Mouse (Mus musculus): ENCODE measurements at regions not wholly inside any gene's neighbourhood (a gene's known extent, or its start where the extent isn't known, plus 50 kb on each side); places are given as distances from the start of the nearest gene placed in this dataset.

DNA sequence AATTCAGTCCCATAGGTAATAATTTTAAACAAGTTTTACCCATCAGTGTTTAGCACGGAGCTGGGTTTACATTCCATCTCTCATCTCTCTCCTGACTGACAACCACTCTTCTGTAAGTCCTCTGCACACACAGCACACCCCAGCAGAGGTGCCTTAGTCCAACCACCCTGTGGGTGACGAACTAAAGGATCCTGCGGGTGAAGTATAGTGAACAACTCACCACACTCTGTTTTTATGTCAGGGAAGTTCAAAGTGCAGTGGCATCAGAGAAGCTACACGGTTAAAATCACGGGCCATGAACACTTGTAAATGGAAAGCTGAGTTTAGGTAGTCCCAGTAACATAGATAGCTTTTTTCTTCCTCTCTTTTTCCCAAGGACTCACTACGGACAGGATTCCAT lies 157.1 kb downstream of the Dyrk2 start:
- no peak for DNase-seq

- DNase-seq = no peak
Observed at GRCm38 (mm10) chr10:118714179-118714581, 155.8 kb downstream of the Dyrk2 start.

DNA sequence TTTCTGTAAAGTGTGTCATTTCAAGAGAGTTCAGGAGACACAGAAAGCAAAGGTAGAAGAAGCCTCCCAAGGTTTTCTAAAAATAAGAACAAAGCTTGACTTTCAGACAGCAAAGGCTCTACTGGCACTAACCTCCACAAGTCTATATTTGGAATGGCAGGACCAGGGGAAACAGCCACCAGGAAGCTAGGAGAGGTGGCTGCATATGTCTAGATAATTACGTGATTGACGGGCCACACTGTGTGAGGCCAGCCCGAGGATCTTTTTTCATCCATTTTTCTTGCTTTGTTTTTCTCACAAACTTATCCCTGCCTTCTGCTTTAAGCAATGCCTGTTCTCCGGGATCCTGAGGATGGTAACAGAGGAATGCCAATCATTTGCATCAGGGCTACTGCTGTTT lies 155.4 kb downstream of the Dyrk2 start:
- no peak for DNase-seq

- DNase-seq = no peak
Observed at GRCm38 (mm10) chr10:118720630-118721029, 149.4 kb downstream of the Dyrk2 start.

GRCm38 (mm10) chr10:118722132-118722551 lies 147.9 kb downstream of the Dyrk2 start:
- peak; percentile 30 for DNase-seq

DNA sequence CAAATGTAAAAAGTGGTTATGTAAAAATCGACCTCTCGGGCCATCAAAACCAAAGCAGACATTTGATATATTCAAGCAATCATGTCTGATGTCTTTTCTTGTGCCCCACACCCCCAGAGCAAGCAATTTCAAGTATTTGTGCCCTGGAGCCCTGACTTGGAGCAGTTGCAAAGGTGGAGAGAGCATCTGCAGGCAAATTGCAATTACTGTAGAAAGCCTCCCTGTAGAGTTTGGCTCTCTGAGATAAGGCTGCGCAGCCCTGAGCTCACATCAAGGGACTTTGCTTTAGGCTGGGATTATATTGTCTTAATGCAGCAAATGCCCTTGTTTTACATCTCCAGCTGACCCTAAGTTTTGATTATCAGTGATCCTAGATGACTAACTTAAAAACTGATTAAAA lies 147.3 kb downstream of the Dyrk2 start:
- DNase-seq = no peak

GRCm38 (mm10) chr10:118736093-118736492 lies 133.9 kb downstream of the Dyrk2 start:
- DNase-seq = no peak

- no peak for DNase-seq
Observed at GRCm38 (mm10) chr10:118737064-118737463, 132.9 kb downstream of the Dyrk2 start.

DNA sequence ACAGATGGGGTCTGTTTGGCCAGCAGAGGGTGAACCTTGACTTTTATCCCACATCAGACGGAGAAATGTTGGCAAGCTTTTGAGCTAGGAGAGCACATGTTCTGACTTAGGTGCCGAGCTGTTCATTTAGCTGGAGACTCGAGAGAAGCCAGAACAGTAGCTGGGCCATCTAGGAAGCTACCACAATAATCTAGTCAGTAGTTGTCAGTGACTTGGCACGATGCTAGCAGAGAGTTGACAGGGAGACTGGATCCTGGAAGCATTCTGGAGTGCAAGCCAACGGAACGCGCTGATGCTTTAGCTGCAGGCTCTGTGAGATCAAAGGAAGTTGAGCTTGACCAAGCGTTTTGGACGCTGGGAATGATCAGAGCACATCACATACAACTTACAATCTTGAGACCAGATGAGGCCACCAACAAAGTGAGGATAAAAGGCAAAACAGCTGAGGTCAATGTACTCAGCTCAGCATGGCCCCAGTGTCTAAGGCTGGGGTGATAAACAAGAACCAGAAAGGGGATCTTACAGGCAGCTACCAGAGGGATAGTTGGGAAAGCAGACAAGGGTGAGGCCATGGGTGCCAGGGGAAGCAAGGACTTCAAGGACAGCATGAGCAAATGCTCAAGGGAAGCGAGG lies 130.0 kb downstream of the Dyrk2 start:
- DNase-seq = no peak

DNA sequence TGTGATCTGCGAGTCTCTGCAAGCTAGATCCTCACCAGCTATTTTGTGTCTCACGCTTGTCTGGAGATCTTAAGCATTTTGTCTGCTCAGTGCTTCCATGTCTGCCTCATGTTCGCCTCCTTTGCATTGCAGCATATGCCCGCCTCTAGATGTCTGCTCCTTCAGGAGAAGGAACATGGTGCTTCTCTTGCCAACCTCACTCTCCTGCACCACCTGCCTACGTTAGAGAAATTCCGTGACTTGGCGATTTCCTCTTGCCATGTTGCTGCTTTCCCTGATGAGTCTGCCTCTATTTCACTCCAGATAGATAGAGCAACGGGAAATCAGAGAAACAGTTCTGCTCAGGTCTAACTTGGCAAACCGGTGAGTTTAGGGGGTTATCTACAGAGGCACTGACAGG lies 126.2 kb downstream of the Dyrk2 start:
- DNase-seq = no peak

- peak; percentile 12 for DNase-seq
Observed at GRCm38 (mm10) chr10:118746719-118747395, 123.2 kb downstream of the Dyrk2 start.

DNA sequence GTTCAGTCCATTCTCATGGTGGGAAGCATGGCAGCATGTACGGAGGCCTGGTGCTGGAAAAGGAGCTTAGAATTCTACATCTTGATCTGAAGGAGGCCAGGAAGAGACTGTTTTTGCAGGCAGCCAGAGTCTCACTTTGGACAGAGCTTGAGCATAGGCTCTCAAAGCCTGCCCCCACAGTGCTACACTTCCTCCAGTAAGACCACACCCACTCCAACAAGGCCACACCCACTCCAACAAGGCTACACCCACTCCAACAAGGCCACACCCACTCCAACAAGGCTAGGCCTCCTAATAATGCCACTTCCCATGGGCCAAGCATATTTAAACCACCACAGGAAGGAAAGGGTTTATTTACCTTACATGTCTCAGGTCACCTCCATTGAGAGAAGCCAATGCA lies 121.0 kb downstream of the Dyrk2 start:
- DNase-seq = no peak

DNA sequence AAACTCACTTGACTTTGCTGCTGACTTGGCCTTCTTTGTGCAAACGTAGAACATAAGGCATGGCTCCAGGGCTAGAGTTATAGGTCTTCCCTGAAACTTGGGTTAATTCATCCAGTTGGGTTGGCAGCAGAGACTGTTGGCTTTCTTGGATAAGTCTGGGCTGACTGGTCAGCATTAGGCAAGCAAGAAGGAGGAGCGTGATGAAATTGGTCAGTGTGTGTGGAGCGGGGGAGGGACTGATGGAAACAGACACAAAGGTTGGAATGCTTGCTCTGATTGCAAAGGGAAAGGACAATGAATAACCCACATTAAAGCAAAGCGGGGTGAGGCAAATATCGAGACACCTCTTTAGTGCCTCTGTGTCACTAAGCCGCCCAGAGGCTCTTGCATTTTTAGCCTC lies 120.3 kb downstream of the Dyrk2 start:
- DNase-seq = peak; percentile 20

- no peak for DNase-seq
Observed at GRCm38 (mm10) chr10:118751110-118751509, 118.9 kb downstream of the Dyrk2 start.

DNA sequence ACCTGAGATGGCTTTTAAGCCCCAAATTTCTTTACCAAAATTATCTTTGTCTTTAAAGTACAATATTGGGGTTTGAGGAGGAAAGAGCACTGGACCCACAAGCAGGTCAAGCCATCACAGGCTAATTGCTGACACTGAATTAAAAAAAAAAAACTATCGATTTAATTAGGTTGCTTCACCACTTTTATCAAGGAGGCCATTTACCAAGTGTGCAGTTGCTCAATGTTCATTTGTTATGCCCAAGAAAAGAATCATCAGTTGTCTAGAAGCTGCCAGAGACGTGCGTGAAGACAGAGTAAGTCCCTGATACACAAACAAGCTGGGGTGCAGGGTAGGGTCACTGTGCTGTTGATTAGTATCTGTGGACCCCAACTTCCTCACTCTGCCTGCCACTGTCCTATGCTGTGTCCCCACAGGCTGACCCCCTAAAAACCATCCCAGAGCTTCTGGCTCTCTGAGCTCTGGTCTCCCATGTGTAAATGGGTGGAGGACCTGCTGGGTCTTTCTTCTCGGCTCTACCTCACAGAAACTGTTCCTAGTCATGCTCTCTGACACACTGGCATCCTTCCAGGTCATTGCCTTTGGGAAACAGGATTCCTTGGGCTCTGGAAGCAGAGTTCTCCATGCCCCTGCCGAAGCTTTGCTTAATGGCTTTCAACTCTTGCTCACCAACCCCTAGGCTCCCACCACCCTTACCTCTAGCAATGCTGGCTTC lies 116.8 kb downstream of the Dyrk2 start:
- DNase-seq = no peak

- DNase-seq = no peak
Observed at GRCm38 (mm10) chr10:118754791-118755190, 115.2 kb downstream of the Dyrk2 start.

DNA sequence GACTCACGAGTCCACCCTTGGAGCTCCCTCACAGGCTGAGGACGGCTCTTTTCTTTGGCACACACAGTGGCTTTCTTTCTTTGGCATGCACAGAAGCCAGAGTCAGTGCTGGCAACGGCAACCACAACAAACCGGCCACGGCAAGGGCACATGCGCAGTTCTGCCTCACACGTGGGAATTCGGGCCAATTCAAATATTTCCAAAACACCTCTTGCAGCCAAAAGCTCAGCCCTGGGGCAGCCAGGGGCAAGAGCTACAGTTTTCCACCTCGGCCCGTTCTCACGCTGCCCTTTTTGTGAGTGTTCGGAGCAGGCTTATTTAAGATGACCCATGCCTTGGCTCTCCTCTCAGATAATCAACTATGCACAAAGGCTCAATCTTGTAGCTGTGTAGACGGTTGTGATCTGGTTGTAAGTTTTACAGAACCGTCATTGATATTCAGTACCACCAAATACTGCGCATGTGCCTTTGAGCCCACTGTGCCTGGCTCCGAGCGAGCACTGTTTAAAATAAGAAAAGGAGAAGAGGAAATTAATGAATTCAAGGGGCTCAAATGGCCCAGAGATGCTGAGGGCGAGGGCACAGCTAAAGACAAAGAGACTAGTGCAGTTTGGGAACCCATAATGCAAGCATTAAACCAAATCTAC lies 111.1 kb downstream of the Dyrk2 start:
- DNase-seq = no peak

GRCm38 (mm10) chr10:118760441-118760840 lies 109.6 kb downstream of the Dyrk2 start:
- DNase-seq = no peak

DNA sequence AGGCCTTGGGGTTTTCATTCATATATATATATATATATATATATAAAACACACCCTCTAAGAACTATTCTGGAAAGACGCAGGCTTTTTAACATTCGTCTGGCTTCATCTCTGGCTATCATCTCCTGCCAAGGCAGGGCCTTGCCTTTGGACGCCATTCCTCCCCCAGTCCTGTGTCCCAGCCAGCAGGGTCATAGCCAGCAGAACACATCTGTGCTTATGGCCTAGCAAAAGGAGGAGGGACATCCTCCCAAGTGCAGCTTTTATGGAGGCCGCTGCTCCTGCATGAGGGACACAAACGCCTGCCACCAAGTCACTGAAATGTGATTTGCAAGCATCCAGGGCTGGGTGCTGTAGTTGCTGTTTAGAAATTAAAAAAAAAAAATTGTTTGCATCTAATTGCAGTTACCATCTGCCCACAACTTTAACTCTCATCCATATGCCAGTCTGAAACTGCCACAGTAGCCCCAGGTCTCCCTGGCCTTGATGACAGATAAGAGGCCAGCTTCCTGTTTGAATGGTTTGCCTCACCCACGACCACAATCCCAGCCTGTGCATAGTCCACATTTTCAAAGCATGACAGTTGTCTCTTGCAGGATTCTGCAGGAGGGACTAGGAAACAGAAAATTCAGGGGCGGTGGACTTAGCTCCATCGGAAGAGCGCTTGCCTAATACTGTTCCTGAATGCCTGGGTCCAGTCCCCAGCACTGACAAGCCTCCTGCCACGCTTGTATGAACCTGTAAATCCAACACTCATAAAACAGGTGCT lies 108.7 kb downstream of the Dyrk2 start:
- peak; percentile 14 for DNase-seq

DNA sequence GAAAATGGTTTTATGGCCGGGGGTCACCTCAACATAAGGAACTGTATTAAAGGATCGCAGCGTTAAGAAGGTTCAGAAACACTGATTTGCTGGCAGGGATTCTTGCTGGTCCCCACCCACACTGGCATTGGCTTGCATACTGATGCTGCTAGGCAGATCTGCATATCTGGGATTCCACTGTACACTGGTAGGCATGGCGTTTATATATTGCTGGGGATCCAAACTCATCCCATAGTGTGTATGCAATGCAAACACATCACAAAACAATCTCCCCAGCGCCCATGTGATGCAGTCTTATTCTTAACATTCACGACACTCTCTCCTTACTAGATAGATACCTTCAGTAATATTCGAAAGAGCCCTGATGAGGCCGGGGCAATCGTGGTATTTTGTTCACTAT lies 105.0 kb downstream of the Dyrk2 start:
- no peak for DNase-seq

DNA sequence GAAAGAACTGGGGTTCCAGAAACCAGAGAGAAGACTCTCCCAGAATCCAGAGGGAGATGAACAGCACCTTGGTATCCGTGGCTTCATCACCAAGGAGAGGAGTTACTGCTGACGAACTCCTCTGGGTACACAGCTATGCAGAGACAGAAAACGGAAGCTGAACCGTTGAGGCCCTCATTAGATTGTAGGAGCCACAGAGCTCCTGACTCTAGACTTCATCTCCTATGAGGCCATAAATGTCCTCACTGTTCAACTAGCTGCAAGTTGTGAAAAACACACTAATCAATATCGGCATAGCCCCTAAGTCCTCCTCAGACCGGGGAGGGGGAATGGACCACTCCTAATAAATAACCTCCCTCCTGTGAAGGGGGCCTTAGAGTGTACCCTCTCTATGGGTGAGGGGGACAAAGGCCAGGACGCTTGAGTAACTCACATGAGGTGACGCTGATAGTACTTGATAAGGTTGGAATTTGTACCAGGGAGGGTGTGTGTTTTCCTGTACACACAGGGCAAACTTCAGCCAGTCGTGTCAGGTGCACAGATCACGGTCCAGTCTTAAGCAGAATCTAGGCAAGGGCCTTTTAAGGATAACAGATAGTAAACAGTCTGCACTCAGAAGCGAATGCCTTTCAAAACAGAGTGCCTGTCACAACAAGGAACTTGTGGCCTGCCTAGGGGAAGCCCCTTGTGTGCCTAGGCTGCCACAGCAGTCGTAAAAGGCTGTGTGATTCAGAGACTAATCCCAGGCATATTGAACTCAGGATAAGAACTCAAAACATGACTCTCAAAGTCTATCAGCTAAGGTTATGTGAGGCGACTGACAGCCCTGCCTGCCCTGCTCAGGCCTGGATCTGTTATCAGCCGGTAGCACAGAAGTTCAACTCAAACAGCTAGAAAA lies 104.2 kb downstream of the Dyrk2 start:
- peak; percentile 24 for DNase-seq

DNA sequence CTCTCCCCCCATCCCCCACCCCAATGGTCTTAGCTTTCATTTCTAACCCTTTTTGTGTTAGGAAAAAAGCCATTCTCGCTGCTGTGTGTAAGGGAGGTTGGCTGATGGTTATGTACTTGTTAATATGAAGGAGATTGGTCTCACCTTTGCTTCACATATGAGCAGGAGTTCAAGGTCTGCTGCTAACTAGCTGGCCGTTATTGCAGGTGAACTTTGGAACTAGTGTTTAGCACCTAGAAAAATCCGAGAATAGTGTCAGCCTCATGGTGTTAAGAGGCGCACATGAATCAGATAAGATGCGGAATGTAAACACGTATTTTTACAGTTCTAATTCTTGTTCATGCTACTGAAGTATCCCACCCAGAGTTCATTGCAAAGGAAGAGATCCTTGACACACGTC lies 103.2 kb downstream of the Dyrk2 start:
- DNase-seq = no peak
